ENCODE assay signal across 8 mouse cellular contexts in genomic region chr15:82236565-82236964, GRCm38 (mm10). TPM values are rescaled to one million over a fixed set of nuclear protein-coding genes. Genes with fewer than 3 reads are reported as not detected.
DNase-seq lines count a peak whose midpoint lies in the region; ATAC-seq and TF ChIP-seq lines count a peak whose summit lies in the region.

No protein-coding gene starts in this region.

- H3K36me3 ChIP-seq in CH12.LX (replicated peaks in 1 of 2; ENCODE audit: control insufficient read depth in 1 of 2, insufficient read depth in 1 of 2, low read length in 1 of 2), result peaks cover 27 to 73% of the 10 kb centered on the region in 2 experiments
- peaks cover 20% of the 10 kb centered on the region; the same call in 1 of the 2 replicates for H3K36me3 ChIP-seq in forebrain, embryonic 12.5 days (replicated peaks)
- H3K36me3 ChIP-seq in liver, embryonic 16.5 days (ENCODE audit: control insufficient read depth, insufficient read depth), result peaks cover 3% of the 10 kb centered on the region
- no peaks in the 10 kb centered on the region for H3K36me3 ChIP-seq in neural tube, embryonic 14.5 days (ENCODE audit: control insufficient read depth, insufficient read depth, low read length)
- H3K36me3 ChIP-seq in testis, adult 2 months (ENCODE audit: control insufficient read depth, insufficient read depth, low read length), result no peaks in the 10 kb centered on the region

- H3K27ac ChIP-seq in CH12.LX (ENCODE audit: insufficient read depth, low read depth), result no peak overlapping the region; the same call in 1 of the 2 replicates
- no peak overlapping the region for H3K27ac ChIP-seq in forebrain, embryonic 12.5 days
- H3K27ac ChIP-seq in liver, embryonic 16.5 days (ENCODE audit: low read length), result no peak overlapping the region
- no peak overlapping the region for H3K27ac ChIP-seq in neural tube, embryonic 14.5 days (ENCODE audit: low read depth, low read length)
- H3K27ac ChIP-seq in testis, adult 2 months (ENCODE audit: control insufficient read depth, insufficient read depth, low read depth, low read length), result no peak overlapping the region

- peak; percentile 86 to 97 for TF ChIP-seq CTCF in CH12.LX (conservative IDR thresholded peaks at IDR 0.05 in 1 of 2, IDR thresholded peaks at IDR 0.05 in 1 of 2; ENCODE audit: low read depth in 2 of 2, low read length in 2 of 2)
- peak; percentile 97 for TF ChIP-seq CTCF in testis, adult 2 months (IDR thresholded peaks at IDR 0.05; ENCODE audit: control insufficient read depth, insufficient read depth, insufficient replicate concordance, low read depth, low read length)

- in situ Hi-C loops in CH12.LX (cut with MboI; ENCODE audit: low pct_ligation_motif_present, low pct_unique_long_range_greater_than_20kb, low sequenced_read_pairs), result loop anchor here (5.0 kb wide), 1 partner anchor 94 kb away; no protein-coding TSS in a partner anchor

- intact Hi-C loops in heart, postnatal 25 days (cut with DNase I), result loop anchor here (1.0 kb wide), 2 partner anchors 97 to 171 kb away; no protein-coding TSS in a partner anchor

- peak; percentile 87 for DNase-seq in CH12.LX (ENCODE audit: extremely low read depth)
- peak; percentile 72 for DNase-seq in c-Kit-positive CD71-positive TER-119-negative erythroid progenitor cells, embryonic 14.5 days (ENCODE audit: low read depth)
- DNase-seq in heart, postnatal 25 days (ENCODE audit: low spot score), result peak; percentile 46
- peak; percentile 57 for DNase-seq in large intestine, adult 2 months (ENCODE audit: low read depth, low spot score)

- no peaks in the 10 kb centered on the region for H3K9me3 ChIP-seq in CH12.LX (replicated peaks; ENCODE audit: low read length)
- no peaks in the 10 kb centered on the region for H3K9me3 ChIP-seq in forebrain, embryonic 12.5 days
- H3K9me3 ChIP-seq in liver, embryonic 16.5 days (replicated peaks; ENCODE audit: control insufficient read depth, low read length), result no peaks in the 10 kb centered on the region
- no peaks in the 10 kb centered on the region for H3K9me3 ChIP-seq in neural tube, embryonic 14.5 days (ENCODE audit: control insufficient read depth, low read length)

- TF ChIP-seq POLR2A in CH12.LX (IDR thresholded peaks at IDR 0.05; ENCODE audit: low read depth, low read length), result peak; percentile 39; the same call in 1 of the 2 replicates
- TF ChIP-seq POLR2A in testis, adult 2 months (IDR thresholded peaks at IDR 0.05; ENCODE audit: control insufficient read depth, low read depth, low read length), result peak; percentile 31; the same call in 1 of the 2 replicates

- dilution Hi-C loops in CH12.LX (cut with MboI; ENCODE audit: extremely low pct_ligation_motif_present, extremely low pct_unique_long_range_greater_than_20kb, low sequenced_read_pairs), result no loop called here

- peaks cover 26 to 41% of the 10 kb centered on the region in 2 experiments for H3K4me1 ChIP-seq in CH12.LX (ENCODE audit: control insufficient read depth in 1 of 2, insufficient read depth in 2 of 2)
- no peaks in the 10 kb centered on the region for H3K4me1 ChIP-seq in forebrain, embryonic 12.5 days
- H3K4me1 ChIP-seq in liver, embryonic 16.5 days (ENCODE audit: control insufficient read depth, low read depth, low read length), result peaks cover 7% of the 10 kb centered on the region
- no peaks in the 10 kb centered on the region for H3K4me1 ChIP-seq in neural tube, embryonic 14.5 days (ENCODE audit: control insufficient read depth, insufficient read depth, low read length)
- no peaks in the 10 kb centered on the region for H3K4me1 ChIP-seq in testis, adult 2 months (ENCODE audit: control insufficient read depth, insufficient read depth, low read length)

- no peak for TF ChIP-seq EP300 in CH12.LX (IDR thresholded peaks at IDR 0.05; ENCODE audit: low read length)

- H3K4me2 ChIP-seq in CH12.LX (ENCODE audit: insufficient read depth, low read depth, poor library complexity, severe bottlenecking), result no peak overlapping the region
- H3K4me2 ChIP-seq in forebrain, embryonic 12.5 days, result no peak overlapping the region
- H3K4me2 ChIP-seq in liver, embryonic 16.5 days (ENCODE audit: low read depth, low read length), result no peak overlapping the region
- no peak overlapping the region for H3K4me2 ChIP-seq in neural tube, embryonic 14.5 days (ENCODE audit: low read depth, low read length)

- no peak overlapping the region for H3K4me3 ChIP-seq in CH12.LX (replicated peaks in 1 of 3; ENCODE audit: low read depth in 2 of 3, low read length in 2 of 3, poor library complexity in 1 of 3)
- H3K4me3 ChIP-seq in forebrain, embryonic 12.5 days (replicated peaks), result no peak overlapping the region
- no peak overlapping the region for H3K4me3 ChIP-seq in liver, embryonic 16.5 days (ENCODE audit: low read depth, low read length)
- no peak overlapping the region for H3K4me3 ChIP-seq in neural tube, embryonic 14.5 days (ENCODE audit: low read depth, low read length)
- no peak overlapping the region for H3K4me3 ChIP-seq in testis, adult 2 months (ENCODE audit: control insufficient read depth, low read depth, low read length)

- 20% methylated on average over 5 of the region's 5 CpGs for WGBS in forebrain, embryonic 12.5 days
- WGBS in large intestine, adult 2 months, result 14% methylated on average over 5 of the region's 5 CpGs
- WGBS in liver, embryonic 16.5 days (ENCODE audit: insufficient replicate concordance), result 16% methylated on average over 5 of the region's 5 CpGs
- 14% methylated on average over 5 of the region's 5 CpGs for WGBS in neural tube, embryonic 14.5 days

- ATAC-seq in forebrain, embryonic 12.5 days (ENCODE audit: low FRiP score), result peak; percentile 68; the same call in 1 of the 2 replicates
- peak; percentile 62 for ATAC-seq in liver, embryonic 16.5 days (ENCODE audit: low read depth)
- ATAC-seq in neural tube, embryonic 14.5 days (ENCODE audit: low read depth), result peak; percentile 84; the same call in 1 of the 2 replicates

- H3K27me3 ChIP-seq in CH12.LX (replicated peaks), result no peaks in the 10 kb centered on the region
- no peaks in the 10 kb centered on the region for H3K27me3 ChIP-seq in forebrain, embryonic 12.5 days
- H3K27me3 ChIP-seq in liver, embryonic 16.5 days (ENCODE audit: control insufficient read depth, insufficient read depth, low read depth, low read length), result no peaks in the 10 kb centered on the region
- no peaks in the 10 kb centered on the region for H3K27me3 ChIP-seq in neural tube, embryonic 14.5 days (ENCODE audit: control insufficient read depth, insufficient read depth, low read length)
- H3K27me3 ChIP-seq in testis, adult 2 months (ENCODE audit: control insufficient read depth, insufficient read depth, low read length), result no peaks in the 10 kb centered on the region

- TF ChIP-seq RAD21 in CH12.LX (IDR thresholded peaks at IDR 0.05; ENCODE audit: low read depth, low read length), result peak; percentile 98

- H3K9ac ChIP-seq in CH12.LX (ENCODE audit: insufficient read depth, low read depth), result no peak overlapping the region; the same call in 1 of the 2 replicates
- no peak overlapping the region for H3K9ac ChIP-seq in forebrain, embryonic 12.5 days
- no peak overlapping the region for H3K9ac ChIP-seq in liver, embryonic 16.5 days (ENCODE audit: low read depth, low read length)
- no peak overlapping the region for H3K9ac ChIP-seq in neural tube, embryonic 14.5 days (replicated peaks; ENCODE audit: low read depth, low read length)

- H3K79me2 ChIP-seq in CH12.LX (replicated peaks; ENCODE audit: control insufficient read depth, extremely low read depth, insufficient read depth, poor library complexity, severe bottlenecking), result no peaks in the 10 kb centered on the region

RNA-seq across cellular contexts. Expression of gene Cenpm, which starts 8.0 kb away (rescaled TPM):
- total RNA-seq in CH12.LX (2012; rRNA removed), result 31.5 and 34.2 TPM in 2 replicates
- total RNA-seq in CH12.LX (2014; rRNA removed), result 17.1 and 22.8 TPM in 2 replicates
- 39.6 and 44.0 TPM in 2 replicates for polyA plus RNA-seq in CH12.LX (2012; ENCODE audit: insufficient read length, low read depth)
- 81.3 and 86.4 TPM in 2 replicates for polyA plus RNA-seq in forebrain, embryonic 12.5 days (2016; fragmentation: Nextera tagmentation; extraction: Ambion mirVana)
- total RNA-seq in heart, postnatal 25 days (2021), result under 1 TPM; 0.36 to 0.78 TPM
- polyA plus RNA-seq in large intestine, adult 2 months (2012; rRNA removed), result 17.1 and 21.4 TPM in 2 replicates
- 27.1 and 31.0 TPM in 2 replicates for polyA plus RNA-seq in liver, embryonic 16.5 days (2015; fragmentation: Nextera tagmentation; extraction: Ambion mirVana)
- polyA plus RNA-seq in neural tube, embryonic 14.5 days (2014; fragmentation: Nextera tagmentation; extraction: Ambion mirVana), result 11.2 and 12.0 TPM in 2 replicates
- polyA plus RNA-seq in testis, adult 2 months (2012; rRNA removed), result 14.6 and 21.3 TPM in 2 replicates

RNA-seq across cellular contexts. Expression of gene Tnfrsf13c, which starts 12.4 kb away (rescaled TPM):
- total RNA-seq in CH12.LX (2012; rRNA removed), result 287 and 334 TPM in 2 replicates
- total RNA-seq in CH12.LX (2014; rRNA removed), result 188 and 204 TPM in 2 replicates
- polyA plus RNA-seq in CH12.LX (2012; ENCODE audit: insufficient read length, low read depth), result 219 and 257 TPM in 2 replicates
- 0.24 and 0.29 TPM in 2 replicates for polyA plus RNA-seq in forebrain, embryonic 12.5 days (2016; fragmentation: Nextera tagmentation; extraction: Ambion mirVana)
- total RNA-seq in heart, postnatal 25 days (2021), result under 1 TPM in 1 of 2 experiments, not detected in 1; 0.36 TPM
- 10.2 and 12.1 TPM in 2 replicates for polyA plus RNA-seq in large intestine, adult 2 months (2012; rRNA removed)
- 0.40 and 0.93 TPM in 2 replicates for polyA plus RNA-seq in liver, embryonic 16.5 days (2015; fragmentation: Nextera tagmentation; extraction: Ambion mirVana)
- polyA plus RNA-seq in neural tube, embryonic 14.5 days (2014; fragmentation: Nextera tagmentation; extraction: Ambion mirVana), result 0.32 and 1.4 TPM in 2 replicates
- polyA plus RNA-seq in testis, adult 2 months (2012; rRNA removed), result 7.2 and 8.0 TPM in 2 replicates

RNA-seq across cellular contexts. Expression of gene 1500009C09Rik, which starts 15.6 kb away (rescaled TPM):
- not detected in 2 replicates for total RNA-seq in CH12.LX (2012; rRNA removed)
- not detected in 2 replicates for total RNA-seq in CH12.LX (2014; rRNA removed)
- polyA plus RNA-seq in CH12.LX (2012; ENCODE audit: insufficient read length, low read depth), result not detected in 2 replicates
- 3.9 and 4.7 TPM in 2 replicates for polyA plus RNA-seq in forebrain, embryonic 12.5 days (2016; fragmentation: Nextera tagmentation; extraction: Ambion mirVana)
- total RNA-seq in heart, postnatal 25 days (2021), result not detected
- 0.21 and 0.22 TPM in 2 replicates for polyA plus RNA-seq in large intestine, adult 2 months (2012; rRNA removed)
- polyA plus RNA-seq in liver, embryonic 16.5 days (2015; fragmentation: Nextera tagmentation; extraction: Ambion mirVana), result not detected in 2 replicates
- polyA plus RNA-seq in neural tube, embryonic 14.5 days (2014; fragmentation: Nextera tagmentation; extraction: Ambion mirVana), result 6.5 and 13.3 TPM in 2 replicates
- 7.8 and 9.4 TPM in 2 replicates for polyA plus RNA-seq in testis, adult 2 months (2012; rRNA removed)

RNA-seq across cellular contexts. Expression of gene Shisa8, which starts 23.9 kb away (rescaled TPM):
- total RNA-seq in CH12.LX (2012; rRNA removed), result 152 and 159 TPM in 2 replicates
- total RNA-seq in CH12.LX (2014; rRNA removed), result 94.6 and 103 TPM in 2 replicates
- 64.2 and 83.4 TPM in 2 replicates for polyA plus RNA-seq in CH12.LX (2012; ENCODE audit: insufficient read length, low read depth)
- polyA plus RNA-seq in forebrain, embryonic 12.5 days (2016; fragmentation: Nextera tagmentation; extraction: Ambion mirVana), result 0.90 and 2.4 TPM in 2 replicates
- total RNA-seq in heart, postnatal 25 days (2021), result under 1 TPM; 0.13 to 0.20 TPM
- 1.0 and 1.7 TPM in 2 replicates for polyA plus RNA-seq in large intestine, adult 2 months (2012; rRNA removed)
- polyA plus RNA-seq in liver, embryonic 16.5 days (2015; fragmentation: Nextera tagmentation; extraction: Ambion mirVana), result 0.11 TPM in 2 replicates
- 2.9 and 6.9 TPM in 2 replicates for polyA plus RNA-seq in neural tube, embryonic 14.5 days (2014; fragmentation: Nextera tagmentation; extraction: Ambion mirVana)
- 0.31 and 0.61 TPM in 2 replicates for polyA plus RNA-seq in testis, adult 2 months (2012; rRNA removed)

RNA-seq across cellular contexts. Expression of gene Sept3, which starts 38.1 kb away (rescaled TPM):
- total RNA-seq in CH12.LX (2012; rRNA removed) (0.04 and 0.13 TPM in 2 replicates), CH12.LX (2014; rRNA removed) (not detected in 2 replicates)
- 0.07 TPM in 1 of 2 replicates, not detected in the other for polyA plus RNA-seq in CH12.LX (2012; ENCODE audit: insufficient read length, low read depth)
- 223 and 233 TPM in 2 replicates for polyA plus RNA-seq in forebrain, embryonic 12.5 days (2016; fragmentation: Nextera tagmentation; extraction: Ambion mirVana)
- total RNA-seq in heart, postnatal 25 days (2021), result under 1 TPM; 0.31 to 0.87 TPM
- polyA plus RNA-seq in large intestine, adult 2 months (2012; rRNA removed), result 0.38 and 0.55 TPM in 2 replicates
- polyA plus RNA-seq in liver, embryonic 16.5 days (2015; fragmentation: Nextera tagmentation; extraction: Ambion mirVana), result 0.32 TPM in 1 of 2 replicates, not detected in the other
- 395 and 439 TPM in 2 replicates for polyA plus RNA-seq in neural tube, embryonic 14.5 days (2014; fragmentation: Nextera tagmentation; extraction: Ambion mirVana)
- polyA plus RNA-seq in testis, adult 2 months (2012; rRNA removed), result 12.1 and 14.0 TPM in 2 replicates

Comparison
In these comparisons a context has a peak if more than half of its experiments do, and no peak if none do; other contexts are left out.
1. RNA of gene Tnfrsf13c, which starts 12.4 kb away (polyA plus RNA-seq): 219 to 257 TPM in CH12.LX; 10.2 to 12.1 TPM in large intestine, adult 2 months, 7.2 to 8.0 TPM in testis, adult 2 months, 0.32 to 1.4 TPM in neural tube, embryonic 14.5 days, 0.40 to 0.93 TPM in liver, embryonic 16.5 days and 0.24 to 0.29 TPM in forebrain, embryonic 12.5 days; every median in the first group is over 10 times any median in the second.
2. Peak in every context shown above with its lines, with median percentiles within 50 percentile points of each other: DNase-seq and ATAC-seq.